Mouse (Mus musculus) midbrain, embryonic 10.5 days (tissue): ENCODE measurements around the gene Zfp651. TPM values are rescaled to one million over a fixed set of nuclear protein-coding genes. Genes with fewer than 3 reads are reported as not detected.

Experiments
- DNase-seq: peaks from one replicate; pipeline ENCODE4 v3.0.0-alpha.2; 2017; ENCODE audit warnings: low spot score
- H3K27ac ChIP-seq: fragments of 300-500 bp; sonication (generic); replicated peaks from 2 replicates; pipeline ENCODE4 v1.5.1; 2016; ENCODE audit warnings: mild to moderate bottlenecking
- H3K27me3 ChIP-seq: fragments of 300-500 bp; sonication (generic); 2 replicates; pipeline ENCODE4 v1.6.1; 2016; ENCODE audit warnings: low read depth, mild to moderate bottlenecking; ENCODE audit not compliant: poor library complexity, severe bottlenecking
- H3K36me3 ChIP-seq: fragments of 300-500 bp; sonication (generic); 2 replicates; pipeline ENCODE4 v1.6.1; 2016; ENCODE audit warnings: mild to moderate bottlenecking, moderate library complexity
- H3K4me1 ChIP-seq: fragments of 300-500 bp; sonication (generic); 2 replicates; pipeline ENCODE4 v1.6.1; 2016
- H3K4me3 ChIP-seq: fragments of 300-500 bp; sonication (generic); 2 replicates; pipeline ENCODE4 v1.5.1; 2016; ENCODE audit warnings: mild to moderate bottlenecking, moderate library complexity
- H3K9me3 ChIP-seq: fragments of 300-500 bp; sonication (generic); replicated peaks from 2 replicates; pipeline ENCODE4 v1.6.1; 2016; ENCODE audit warnings: mild to moderate bottlenecking
- WGBS: fragments of 180-500 bp; shearing (Covaris S2); methylation state at CpG from one replicate; pipeline ENCODE4 v1.1.7; 2016; 5-methylcytosine and 5-hydroxymethylcytosine counted together
- polyA plus RNA-seq: library from polyadenylated mRNA; unstranded; fragments of >200 nt; fragmentation: Nextera tagmentation; extraction: Ambion mirVana; gene quantifications from 2 replicates; pipeline ENCODE4 v1.2.1, GENCODE M21; 2016

The Zfp651 gene
- polyA plus RNA-seq, 1 experiment from 2014 or later, result 4.8 TPM

DNA sequence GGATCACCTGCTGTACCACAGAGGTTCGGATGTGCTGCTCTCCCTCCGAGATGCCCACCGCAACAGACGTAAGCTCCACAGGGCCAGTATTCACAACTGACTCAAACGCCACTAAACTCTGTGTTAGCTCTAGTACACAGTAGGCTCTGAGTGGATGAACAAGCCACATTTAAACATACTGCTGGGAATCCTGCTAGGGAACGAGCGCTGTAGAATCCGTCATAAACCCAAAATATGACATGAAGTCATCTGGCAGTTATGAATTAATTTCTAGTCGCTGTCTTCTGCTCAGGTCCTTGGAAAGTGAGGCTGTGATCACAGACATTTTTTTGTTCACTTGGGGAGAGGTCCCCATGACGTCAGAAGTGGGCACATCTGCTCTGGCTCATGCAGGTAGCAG is 16.8 kb downstream of the Zfp651 start:
- H3K36me3 ChIP-seq, result no peaks in the 10 kb centered on the region
- H3K9me3 ChIP-seq, result no peaks in the 10 kb centered on the region
- no peak overlapping the region for H3K27ac ChIP-seq
- H3K27me3 ChIP-seq, result peaks cover 56% of the 10 kb centered on the region
- 85% methylated on average over 10 of the region's 10 CpGs for WGBS
- DNase-seq, result no peak
- H3K4me1 ChIP-seq, result peaks cover 11% of the 10 kb centered on the region
- H3K4me3 ChIP-seq, result no peak overlapping the region

DNA sequence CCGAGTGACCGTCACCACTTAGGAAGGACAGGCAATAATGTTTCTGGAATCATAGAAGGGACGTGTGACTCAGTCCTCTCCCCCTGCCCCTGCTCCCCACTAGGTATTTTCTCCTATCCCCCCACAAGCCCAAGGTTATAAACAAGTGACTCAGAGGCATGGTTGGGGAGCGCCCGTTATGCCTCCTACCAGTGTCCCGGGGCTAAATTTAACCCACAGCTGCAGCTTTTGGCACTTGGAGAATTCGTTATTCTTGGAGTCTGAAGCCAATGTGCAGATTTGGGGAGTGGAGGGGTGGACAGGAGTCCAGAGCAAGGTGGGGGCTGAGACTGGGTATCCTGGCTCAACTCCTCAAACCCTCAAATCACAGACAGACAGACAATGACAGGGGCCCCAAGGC is 17.4 kb downstream of the Zfp651 start:
- Histone ChIP-seq H3K4me3 (no peak overlapping the region), H3K4me1 (peaks cover 11% of the 10 kb centered on the region), H3K9me3 (no peaks in the 10 kb centered on the region), H3K36me3 (no peaks in the 10 kb centered on the region), H3K27me3 (peaks cover 57% of the 10 kb centered on the region), H3K27ac (no peak overlapping the region)
- no peak for DNase-seq
- 87% methylated on average over 7 of the region's 7 CpGs for WGBS

DNA sequence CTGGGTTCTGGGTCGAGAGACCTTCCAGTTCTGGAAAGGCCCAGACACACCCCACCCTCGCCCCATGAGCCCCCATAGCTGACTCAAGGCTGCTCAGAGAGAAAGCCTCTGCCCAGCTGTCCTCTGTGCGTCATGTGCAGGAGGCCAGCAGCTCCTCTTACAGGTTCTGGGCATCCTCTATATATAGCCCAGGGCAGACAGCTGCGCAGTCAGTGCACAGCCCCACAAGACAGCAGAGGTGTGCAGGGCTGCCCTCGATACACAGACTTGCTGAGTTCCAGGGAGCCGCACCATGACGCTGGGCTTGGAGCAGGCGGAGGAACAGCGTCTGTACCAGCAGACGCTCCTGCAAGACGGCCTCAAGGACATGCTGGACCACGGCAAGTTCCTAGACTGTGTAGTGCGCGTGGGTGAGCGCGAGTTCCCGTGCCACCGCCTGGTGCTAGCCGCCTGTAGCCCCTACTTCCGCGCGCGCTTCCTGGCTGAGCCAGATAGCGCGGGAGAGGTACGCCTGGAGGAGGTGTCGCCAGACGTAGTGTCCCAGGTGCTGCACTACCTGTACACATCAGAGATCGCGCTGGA is 18.4 kb downstream of the Zfp651 start, which contains the start of gene Klhl40:
Klhl40 (plus strand) TSS at position 124 of the 582 bp plus-strand sequence.
- Histone ChIP-seq H3K9me3 (no peaks in the 10 kb centered on the region), H3K4me1 (peaks cover 11% of the 10 kb centered on the region), H3K36me3 (no peaks in the 10 kb centered on the region), H3K27me3 (peaks cover 57% of the 10 kb centered on the region), H3K4me3 (peak within 1 kb of the TSS; percentile 45), H3K27ac (no peak within 1 kb of the TSS; the same call in 1 of the 2 replicates)
- 23% methylated on average over 30 of the region's 30 CpGs for WGBS
- DNase-seq, result no peak

DNA sequence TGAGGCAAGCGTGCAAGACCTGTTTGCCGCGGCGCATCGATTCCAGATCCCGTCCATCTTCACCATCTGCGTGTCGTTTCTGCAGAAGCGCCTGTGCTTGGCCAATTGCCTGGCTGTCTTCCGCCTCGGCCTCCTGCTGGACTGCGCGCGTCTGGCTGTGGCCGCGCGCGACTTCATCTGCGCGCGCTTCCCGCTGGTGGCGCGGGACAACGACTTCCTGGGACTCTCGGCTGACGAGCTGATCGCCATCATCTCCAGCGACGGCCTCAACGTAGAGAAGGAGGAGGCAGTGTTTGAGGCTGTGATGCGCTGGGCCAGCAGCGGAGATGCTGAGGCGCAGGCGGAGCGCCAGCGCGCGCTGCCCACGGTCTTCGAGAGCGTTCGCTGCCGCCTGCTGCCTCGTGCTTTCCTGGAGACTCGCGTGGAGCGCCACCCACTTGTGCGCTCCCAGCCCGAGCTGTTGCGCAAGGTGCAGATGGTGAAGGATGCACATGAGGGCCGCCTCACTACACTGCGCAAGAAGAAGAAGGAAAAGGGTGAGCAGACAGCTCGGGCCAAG is 19.0 kb downstream of the Zfp651 start:
- Histone ChIP-seq H3K4me1 (peaks cover 11% of the 10 kb centered on the region), H3K27me3 (peaks cover 57% of the 10 kb centered on the region), H3K4me3 (peak overlapping the region; percentile 45), H3K9me3 (no peaks in the 10 kb centered on the region), H3K36me3 (no peaks in the 10 kb centered on the region), H3K27ac (no peak overlapping the region; the same call in 1 of the 2 replicates)
- peak; percentile 35 for DNase-seq
- 13% methylated on average over 54 of the region's 54 CpGs for WGBS

DNA sequence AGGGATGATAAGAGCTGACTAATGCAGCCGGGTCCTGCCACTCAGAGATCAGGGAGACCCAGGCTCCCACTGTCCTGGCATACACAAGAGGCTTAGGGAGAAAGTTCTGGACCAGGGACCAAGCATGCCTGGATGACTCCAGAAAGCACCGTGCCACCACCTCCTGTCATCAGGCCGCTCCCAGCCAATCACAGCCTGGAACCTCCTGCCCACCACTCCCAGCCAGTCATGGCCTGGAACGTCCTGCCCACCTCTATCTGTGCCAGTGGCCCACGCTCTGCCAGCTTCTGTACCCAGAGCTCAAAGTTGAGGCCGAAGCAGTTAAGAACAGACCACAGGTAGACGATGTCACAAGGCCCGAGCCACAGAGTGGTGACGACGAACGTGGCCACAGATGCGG is 25.7 kb downstream of the Zfp651 start:
- Histone ChIP-seq H3K27ac (no peak overlapping the region), H3K36me3 (no peaks in the 10 kb centered on the region), H3K4me3 (no peak overlapping the region), H3K27me3 (peaks cover 12% of the 10 kb centered on the region), H3K9me3 (no peaks in the 10 kb centered on the region), H3K4me1 (no peaks in the 10 kb centered on the region; the same call in 1 of the 2 replicates)
- 93% methylated on average over 12 of the region's 12 CpGs for WGBS
- no peak for DNase-seq

DNA sequence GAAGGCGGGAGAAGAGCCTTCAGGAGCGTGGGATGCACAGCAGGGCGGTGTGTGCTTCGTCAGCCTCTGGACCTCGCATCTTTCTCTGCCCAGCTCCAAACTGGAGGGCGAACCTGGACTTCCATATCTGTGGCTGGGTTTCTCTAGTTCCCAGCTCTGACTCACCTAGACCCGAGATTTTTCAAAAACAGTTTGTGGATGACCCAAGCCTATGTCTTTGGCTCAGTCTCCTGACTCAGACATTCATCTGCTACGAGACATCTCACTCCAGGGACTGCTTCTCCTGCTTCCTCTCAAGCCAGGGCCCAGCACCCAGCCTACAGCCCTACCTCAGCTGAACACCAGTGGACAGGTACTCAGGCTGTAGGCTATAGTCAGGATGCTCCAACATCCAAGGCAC is 26.1 kb downstream of the Zfp651 start:
- no peak for DNase-seq
- Histone ChIP-seq H3K4me3 (no peak overlapping the region), H3K9me3 (no peaks in the 10 kb centered on the region), H3K27me3 (peaks cover 7% of the 10 kb centered on the region), H3K27ac (no peak overlapping the region), H3K4me1 (no peaks in the 10 kb centered on the region; the same call in 1 of the 2 replicates), H3K36me3 (no peaks in the 10 kb centered on the region)
- WGBS, result 86% methylated on average over 8 of the region's 8 CpGs

DNA sequence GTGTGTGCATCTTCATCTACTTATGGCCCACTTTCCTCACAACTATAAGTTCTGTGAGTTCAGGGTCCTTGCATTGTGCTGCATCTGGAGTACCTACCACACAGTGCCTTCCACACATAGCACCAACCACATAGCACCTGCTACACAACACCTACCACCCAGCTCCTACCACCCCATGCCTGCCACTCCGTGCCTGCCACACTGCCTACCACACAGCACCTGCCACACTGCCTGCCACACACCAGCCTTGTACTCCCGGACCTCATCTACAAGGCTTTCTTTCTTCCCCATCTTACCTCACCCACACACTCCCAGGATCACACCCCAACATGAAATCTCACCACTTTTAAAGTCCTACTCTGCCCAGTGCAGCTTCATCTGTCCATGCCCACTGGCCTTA is 27.2 kb downstream of the Zfp651 start:
- Histone ChIP-seq H3K9me3 (no peaks in the 10 kb centered on the region), H3K27ac (no peak overlapping the region), H3K27me3 (no peaks in the 10 kb centered on the region), H3K36me3 (no peaks in the 10 kb centered on the region), H3K4me3 (no peak overlapping the region), H3K4me1 (peaks cover 3% of the 10 kb centered on the region; the same call in 1 of the 2 replicates)
- WGBS, result 90% methylated on average over 2 of the region's 2 CpGs
- DNase-seq, result no peak

DNA sequence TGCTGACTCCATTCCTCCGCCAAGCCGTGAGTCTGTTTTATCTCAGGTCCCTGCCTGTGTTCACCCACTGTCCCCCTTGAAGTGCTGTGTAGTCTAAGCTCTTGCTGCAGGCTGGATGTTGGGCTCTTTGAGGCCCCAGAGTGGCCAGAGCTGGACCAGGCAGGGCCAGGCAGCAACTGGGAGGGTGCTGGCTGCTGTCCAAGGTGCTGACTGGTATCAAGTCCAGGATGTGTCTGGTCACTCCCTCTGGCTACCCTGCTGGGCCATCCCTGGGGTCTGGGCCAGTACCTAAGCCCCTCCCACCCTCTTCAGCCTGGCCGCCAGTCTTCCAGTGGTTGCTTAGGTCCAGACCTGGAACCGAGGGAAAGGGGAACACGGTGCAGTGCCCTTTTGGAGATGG is 32.1 kb downstream of the Zfp651 start:
- no peak overlapping the region for H3K4me3 ChIP-seq
- peak; percentile 60 for DNase-seq

DNA sequence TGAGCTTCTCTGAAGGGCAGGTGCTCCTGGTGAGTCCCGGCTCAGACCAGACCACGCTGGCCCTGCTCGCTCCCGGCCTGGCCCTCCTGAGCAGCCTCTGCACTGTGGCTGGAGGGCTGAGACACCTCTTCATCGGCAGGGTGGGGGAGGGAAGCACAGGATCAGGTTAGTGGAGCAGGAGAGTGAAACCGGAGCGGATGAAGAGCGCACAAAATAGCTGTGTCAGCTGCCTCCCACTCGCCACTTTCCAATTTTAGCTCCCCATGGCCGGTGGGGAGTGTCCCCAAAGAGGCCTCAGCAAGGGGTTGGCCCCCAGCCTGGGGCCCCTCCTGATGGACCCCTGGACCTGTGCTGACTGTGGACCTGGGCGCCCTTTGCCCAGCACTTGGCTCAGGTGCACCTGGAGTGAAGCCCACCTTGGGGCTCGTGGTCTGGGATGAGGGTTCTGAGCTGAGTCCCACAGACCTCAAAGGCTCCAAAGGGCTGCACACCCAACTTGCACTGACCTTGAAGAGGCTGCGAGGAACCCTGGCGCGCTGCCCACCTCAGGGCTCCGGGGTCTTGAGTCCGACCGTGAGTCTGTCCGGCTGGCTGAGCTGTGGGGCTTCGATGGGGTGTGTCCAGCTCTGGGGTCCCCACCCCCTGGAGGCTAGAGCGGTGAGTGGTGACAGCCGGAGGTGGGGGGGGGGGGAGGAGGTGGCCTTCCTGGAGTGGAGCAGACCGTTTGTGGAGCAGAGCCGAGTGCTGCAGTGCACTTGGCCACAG is 32.8 kb downstream of the Zfp651 start, which contains the start of gene Hhatl:
Hhatl (minus strand) TSS at position 751 of the 765 bp plus-strand sequence.
- H3K9me3 ChIP-seq, result no peaks in the 10 kb centered on the region
- peaks cover 12% of the 10 kb centered on the region; the same call in 1 of the 2 replicates for H3K4me1 ChIP-seq
- WGBS, result 51% methylated on average over 24 of the region's 24 CpGs
- no peak within 1 kb of the TSS for H3K4me3 ChIP-seq
- no peak within 1 kb of the TSS for H3K27ac ChIP-seq
- H3K36me3 ChIP-seq, result no peaks in the 10 kb centered on the region
- DNase-seq, result no peak
- H3K27me3 ChIP-seq, result no peaks in the 10 kb centered on the region

More for the DNA sequence above, 32.1 kb downstream of the Zfp651 start:
- Histone ChIP-seq H3K36me3 (no peaks in the 10 kb centered on the region), H3K4me1 (peaks cover 12% of the 10 kb centered on the region; the same call in 1 of the 2 replicates), H3K9me3 (no peaks in the 10 kb centered on the region), H3K27me3 (no peaks in the 10 kb centered on the region), H3K27ac (no peak overlapping the region)
- WGBS, result 12% methylated on average over 5 of the region's 5 CpGs

DNA sequence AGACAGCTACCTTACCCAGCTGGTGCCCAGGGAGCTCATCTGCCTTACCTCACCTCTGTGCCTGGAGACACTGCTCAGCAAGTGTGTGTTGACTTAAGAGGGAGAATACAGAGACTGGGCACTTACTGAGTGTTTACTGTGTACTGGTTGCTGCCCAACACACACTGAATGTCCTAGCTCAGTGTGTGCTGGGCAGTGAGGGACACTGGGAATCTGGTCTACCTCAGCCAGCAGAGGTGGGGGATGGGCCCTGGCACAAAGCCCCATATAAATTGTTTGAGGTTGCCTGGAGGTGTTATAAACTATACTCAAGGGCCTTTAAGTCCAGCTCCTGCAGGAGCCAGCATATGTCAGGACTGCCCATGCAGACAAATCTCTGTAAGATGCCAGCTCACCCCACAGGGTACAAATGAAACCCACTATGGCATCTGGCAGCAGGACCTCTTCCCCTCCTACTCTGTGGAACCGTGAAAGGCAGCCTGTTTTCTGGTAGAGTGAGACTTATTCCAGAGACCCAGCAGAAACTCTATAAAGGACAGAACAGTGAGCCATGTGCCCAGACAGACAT is 35.9 kb downstream of the Zfp651 start:
- WGBS, result 61% methylated on average over 1 of the region's 1 CpGs
- no peaks in the 10 kb centered on the region for H3K9me3 ChIP-seq
- peaks cover 25% of the 10 kb centered on the region for H3K4me1 ChIP-seq
- no peak for DNase-seq
- no peak overlapping the region for H3K27ac ChIP-seq
- no peak overlapping the region for H3K4me3 ChIP-seq
- no peaks in the 10 kb centered on the region for H3K27me3 ChIP-seq
- no peaks in the 10 kb centered on the region for H3K36me3 ChIP-seq

DNA sequence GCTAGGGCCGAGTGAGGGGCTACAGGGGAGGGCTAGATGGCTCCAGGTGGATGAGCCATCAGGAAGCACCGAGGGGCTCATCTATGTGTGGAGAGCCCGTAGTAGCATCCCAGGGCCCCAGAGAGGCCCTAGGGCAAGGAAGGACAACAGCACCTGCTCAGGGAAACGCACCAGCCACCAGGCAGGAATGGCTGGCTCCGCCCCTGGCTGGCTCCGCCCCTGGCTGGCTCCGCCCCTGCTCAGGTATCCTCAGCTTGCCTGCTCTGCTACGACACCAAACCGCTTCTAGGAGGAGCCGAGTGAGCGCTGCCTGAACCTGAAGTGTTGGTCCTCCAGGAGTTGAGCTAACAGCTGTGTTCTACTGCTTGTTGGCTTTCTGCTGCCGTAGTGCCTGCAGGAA is 38.6 kb downstream of the Zfp651 start:
- Histone ChIP-seq H3K9me3 (no peaks in the 10 kb centered on the region), H3K4me3 (no peak overlapping the region), H3K4me1 (peaks cover 27% of the 10 kb centered on the region), H3K27ac (no peak overlapping the region), H3K36me3 (no peaks in the 10 kb centered on the region), H3K27me3 (no peaks in the 10 kb centered on the region)
- 21% methylated on average over 12 of the region's 12 CpGs for WGBS
- DNase-seq, result no peak

DNA sequence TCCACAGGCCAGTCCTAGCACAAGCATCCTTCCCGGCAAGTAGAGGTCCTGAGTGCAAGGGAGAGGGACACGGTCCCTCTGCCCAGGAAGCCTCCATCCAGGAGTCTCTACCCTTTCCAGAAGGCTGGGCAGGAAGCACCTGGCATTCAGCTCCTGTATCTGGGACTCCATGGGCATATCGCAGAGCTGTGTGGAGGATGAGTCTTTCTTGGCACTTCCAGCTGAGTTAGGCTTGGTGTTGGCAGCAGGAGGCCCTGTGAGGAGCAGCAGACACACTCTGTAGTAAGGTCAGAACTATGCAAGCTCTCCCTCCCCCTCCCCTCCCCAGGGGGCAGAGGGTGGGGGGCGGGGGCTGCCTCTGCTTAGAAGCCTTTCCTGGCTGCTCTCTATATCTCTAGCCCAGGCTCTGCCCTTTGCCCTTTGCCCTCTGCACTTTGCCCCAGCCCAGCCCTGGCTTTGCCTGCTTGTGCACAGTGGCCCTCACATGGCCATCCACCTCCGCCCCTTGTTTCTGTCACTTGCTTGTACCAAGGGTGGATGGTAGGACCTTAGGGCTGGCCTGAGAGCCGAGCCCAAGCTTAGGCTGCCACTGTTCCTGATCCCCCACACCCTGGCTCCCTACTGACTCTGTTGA is 39.9 kb downstream of the Zfp651 start:
- H3K27me3 ChIP-seq, result no peaks in the 10 kb centered on the region
- 46% methylated on average over 6 of the region's 6 CpGs for WGBS
- H3K9me3 ChIP-seq, result no peaks in the 10 kb centered on the region
- H3K36me3 ChIP-seq, result no peaks in the 10 kb centered on the region
- DNase-seq, result peak; percentile 19
- H3K27ac ChIP-seq, result 0 out of 2 replicates have a peak overlapping the region, but pooled peaks have one; percentile 38
- peaks cover 27% of the 10 kb centered on the region for H3K4me1 ChIP-seq
- no peak overlapping the region for H3K4me3 ChIP-seq
